Mouse (Mus musculus) inflammation-experienced regulatory T-cells, adult 6 months (primary cell): ENCODE results near the gene Plcl2. TPM values are rescaled to one million over a fixed set of nuclear protein-coding genes. Genes with fewer than 3 reads are reported as not detected.
"Not testable (repeated sequence)": the region's sequence is repeated elsewhere in the genome, so short reads cannot be mapped to it uniquely, and the experiment has no call there.

Source experiments
- ATAC-seq: one replicate; pipeline ENCODE4 v1.8.0; 2017
- polyA plus RNA-seq, 3 experiments: library from polyadenylated mRNA; unstranded; fragments of 100-300 nt; shearing (Covaris generic); gene quantifications; one replicate each; pipeline ENCODE4 v1.2.1; 2017

The Plcl2 gene
- polyA plus RNA-seq, 3 experiments from 2014 or later, result 8.8 to 11.9 (median 9.4) TPM

DNA sequence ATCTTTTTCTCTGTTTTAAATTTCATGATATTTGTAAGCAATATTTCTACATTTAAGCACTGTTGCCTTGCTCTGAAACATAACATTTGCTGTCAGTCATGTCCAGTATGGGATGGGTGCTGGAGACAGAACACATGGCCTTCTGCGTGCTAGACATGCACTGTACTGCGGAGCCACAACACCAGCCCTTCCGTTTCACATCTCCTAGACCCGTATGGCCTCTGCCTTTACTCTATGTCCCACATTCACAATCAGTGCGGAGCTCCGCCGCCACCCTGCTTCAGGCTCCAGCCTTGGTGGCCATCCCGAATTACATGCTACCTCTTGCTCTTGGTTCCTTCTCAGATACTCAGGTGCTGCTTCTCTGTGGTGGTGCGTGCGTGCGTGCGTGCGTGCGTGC is 168.1 kb downstream of the Plcl2 start:
- ATAC-seq, result no peak

GRCm38 (mm10) chr17:50677978-50678712 is 168.9 kb downstream of the Plcl2 start:
- peak; percentile 81 for ATAC-seq

DNA sequence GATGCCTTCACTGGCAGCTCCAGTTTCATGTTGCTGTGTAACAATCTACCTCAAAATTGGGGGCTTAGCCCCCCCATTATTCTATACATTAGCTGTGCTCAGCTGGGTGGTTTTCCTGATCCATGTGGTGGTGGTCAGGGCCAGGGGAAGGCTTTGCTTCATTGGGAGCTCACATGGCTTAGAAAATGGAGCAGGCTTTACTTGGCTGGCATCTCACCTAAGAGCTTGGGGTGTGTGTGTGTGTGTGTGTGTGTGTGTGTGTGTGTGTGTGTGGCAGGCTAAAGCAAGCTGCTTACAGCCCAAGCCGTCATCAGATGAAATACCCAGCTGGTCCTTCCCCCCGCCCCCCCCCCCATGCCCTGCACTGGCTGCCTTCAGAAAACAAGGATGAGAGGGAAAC is 169.5 kb downstream of the Plcl2 start:
- no peak for ATAC-seq

- no peak for ATAC-seq
Observed at GRCm38 (mm10) chr17:50679613-50680534, 170.7 kb downstream of the Plcl2 start.

DNA sequence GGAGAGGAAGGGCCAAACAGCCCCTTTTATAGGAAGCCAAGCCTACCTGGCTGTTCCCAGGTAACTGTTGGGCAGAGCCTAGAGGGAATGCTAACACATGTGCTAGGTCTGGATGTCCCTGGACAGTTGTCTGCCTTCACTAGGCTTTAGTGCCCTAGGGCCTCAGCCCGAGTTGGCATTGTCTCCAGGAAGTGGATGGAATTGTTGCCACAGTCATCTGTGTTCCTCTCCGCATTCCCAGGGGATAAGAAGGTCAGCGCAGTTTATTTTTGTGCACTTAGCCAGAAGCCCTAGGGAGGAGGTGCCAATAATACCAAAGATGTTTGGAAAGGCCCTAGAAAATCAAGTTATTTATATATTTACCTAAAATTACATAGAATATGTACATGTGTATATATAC is 173.5 kb downstream of the Plcl2 start:
- ATAC-seq, result no peak

DNA sequence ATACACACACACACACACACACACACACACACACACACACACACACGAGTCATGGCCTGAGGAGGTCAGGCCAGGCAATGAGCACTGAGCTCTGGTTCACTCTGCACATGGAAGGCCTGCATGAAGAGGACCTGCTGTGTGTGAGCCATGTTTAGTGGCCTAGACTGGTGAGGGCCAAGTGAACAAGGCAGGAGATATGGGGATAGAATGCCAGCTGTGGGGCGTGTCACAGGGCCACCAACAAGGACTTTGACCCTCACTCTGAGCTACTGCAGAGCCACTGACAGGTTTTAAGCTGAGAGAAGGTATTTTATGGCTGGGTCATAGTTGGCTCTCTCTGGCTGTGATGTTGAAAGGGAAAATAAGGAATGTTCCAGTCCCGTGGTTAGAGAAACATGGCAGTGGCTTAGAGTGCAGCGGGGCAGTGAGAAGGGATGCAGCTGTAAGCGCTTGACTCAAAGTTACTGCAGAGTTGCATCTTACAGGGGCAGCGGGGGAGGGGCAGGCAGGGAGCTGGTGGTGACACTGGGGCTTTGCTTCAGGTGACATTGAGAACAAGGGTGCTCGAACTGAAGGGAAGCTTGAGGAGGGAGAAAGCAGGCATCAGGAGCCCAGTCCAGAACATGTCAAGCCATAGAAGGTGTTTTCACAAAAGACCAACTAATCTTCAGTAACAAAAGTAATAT is 175.9 kb downstream of the Plcl2 start:
- ATAC-seq, result no peak

GRCm38 (mm10) chr17:50687670-50688069 is 178.5 kb downstream of the Plcl2 start:
- ATAC-seq, result no peak

DNA sequence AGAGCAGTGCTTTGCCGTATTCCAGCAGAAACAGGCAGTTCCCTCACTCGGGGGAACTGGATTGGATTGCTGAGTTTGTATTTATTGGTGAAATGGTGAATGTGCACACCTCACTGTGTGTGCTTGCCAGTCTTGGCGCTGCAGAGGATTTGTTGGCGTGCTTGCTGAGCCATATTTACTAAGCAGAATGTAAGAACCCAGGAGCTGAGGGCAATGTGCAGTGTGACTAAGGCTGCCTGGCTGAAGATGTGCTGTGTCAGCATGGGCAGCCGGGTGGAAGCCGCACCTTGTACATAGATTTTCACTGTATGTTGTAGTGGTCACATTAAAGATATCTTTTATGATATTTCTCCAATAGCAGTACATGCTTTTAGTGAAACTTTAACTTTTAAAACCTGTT is 178.9 kb downstream of the Plcl2 start:
- no peak for ATAC-seq

- not testable (repeated sequence) for ATAC-seq
Observed at GRCm38 (mm10) chr17:50698410-50698809, 189.2 kb downstream of the Plcl2 start.

DNA sequence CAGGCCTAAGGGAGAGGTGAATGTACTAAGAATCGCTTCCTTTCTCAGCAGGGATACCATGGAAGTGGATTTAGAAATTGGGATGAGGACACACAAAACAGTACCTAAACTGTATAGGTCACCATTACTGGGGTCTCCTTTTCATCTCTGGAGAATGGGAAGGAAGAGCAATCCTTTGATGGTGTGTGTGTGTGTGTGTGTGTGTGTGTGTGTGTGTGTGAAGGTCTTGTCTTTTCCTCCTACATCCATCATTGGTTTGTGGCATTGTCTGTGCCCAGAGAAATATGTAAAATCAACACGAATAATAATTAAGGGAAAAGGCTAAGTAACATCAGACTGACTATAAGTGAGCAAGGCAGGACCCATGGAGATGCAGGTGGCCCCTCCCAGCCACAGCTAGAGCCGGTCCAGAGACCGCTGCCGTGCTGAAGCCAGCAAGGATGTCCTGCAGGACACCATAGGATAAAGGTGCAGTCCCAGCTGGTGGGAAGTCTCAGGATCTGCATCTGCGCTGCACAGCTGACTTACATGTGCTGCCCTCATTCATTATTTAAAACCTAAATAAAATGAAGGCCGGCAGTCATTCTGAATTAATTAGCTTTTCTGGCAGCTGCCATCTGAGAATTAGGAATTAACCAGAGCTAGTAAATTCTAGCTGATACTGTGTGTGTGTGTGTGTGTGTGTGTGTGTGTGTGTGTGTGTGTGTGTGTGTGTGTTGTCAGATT is 201.5 kb downstream of the Plcl2 start:
- ATAC-seq, result no peak

DNA sequence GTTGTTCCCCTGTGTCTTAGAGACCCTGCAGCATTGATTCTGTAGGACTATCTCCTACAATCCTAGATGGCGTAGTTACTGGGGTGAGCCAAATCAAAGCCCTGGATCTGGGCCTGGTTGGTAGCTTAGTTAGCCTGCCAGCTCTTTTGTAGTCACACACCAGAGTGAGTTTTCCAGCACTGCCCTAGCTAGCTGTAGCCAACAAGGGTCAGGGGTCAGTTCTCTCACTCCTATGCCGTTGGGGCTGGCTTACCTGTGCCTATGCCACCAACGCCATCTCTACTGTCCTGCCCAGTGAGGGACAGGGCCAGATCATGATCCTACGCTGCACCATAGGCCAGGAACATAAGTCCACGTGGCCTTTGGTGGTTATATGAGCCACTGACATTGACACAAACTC is 208.4 kb downstream of the Plcl2 start:
- ATAC-seq, result no peak

DNA sequence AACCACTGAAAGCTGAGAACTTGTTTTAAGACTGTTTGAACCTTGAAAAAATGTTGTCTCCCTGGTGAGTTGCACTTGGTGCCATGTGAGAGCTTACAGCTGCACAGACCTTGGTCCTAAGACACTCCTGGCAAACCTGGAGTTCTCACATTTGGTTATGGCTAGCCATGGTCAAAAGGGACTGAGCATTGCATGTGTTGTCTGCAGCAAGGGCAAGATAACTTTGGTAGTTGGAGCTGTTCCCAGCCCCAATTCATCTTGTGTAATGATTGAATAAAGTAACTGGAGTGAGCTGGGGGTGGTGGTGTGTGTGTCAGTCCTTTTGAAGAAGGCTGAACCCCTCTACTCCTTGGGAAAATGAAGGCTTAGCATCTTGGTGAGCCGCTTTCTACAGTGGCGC is 215.2 kb downstream of the Plcl2 start:
- ATAC-seq, result no peak

DNA sequence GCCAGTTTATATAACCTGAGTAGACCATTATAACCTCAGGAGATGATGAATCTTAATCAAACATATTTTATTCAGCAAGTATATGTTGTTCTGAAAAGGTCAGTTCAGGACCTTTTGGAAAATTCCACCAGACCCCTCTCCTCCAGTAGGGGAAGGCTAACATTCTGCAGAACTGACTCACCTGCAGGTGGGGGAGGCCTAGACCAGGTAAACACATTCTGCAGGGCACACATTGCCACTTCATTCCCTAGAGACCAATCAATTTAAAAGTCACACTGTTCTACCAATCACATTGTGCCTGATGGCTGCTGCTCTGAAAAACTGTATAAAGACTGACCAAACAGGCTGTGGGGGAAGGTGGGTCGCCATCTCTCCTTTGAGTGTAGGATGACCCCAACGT is 217.1 kb downstream of the Plcl2 start:
- ATAC-seq, result no peak

DNA sequence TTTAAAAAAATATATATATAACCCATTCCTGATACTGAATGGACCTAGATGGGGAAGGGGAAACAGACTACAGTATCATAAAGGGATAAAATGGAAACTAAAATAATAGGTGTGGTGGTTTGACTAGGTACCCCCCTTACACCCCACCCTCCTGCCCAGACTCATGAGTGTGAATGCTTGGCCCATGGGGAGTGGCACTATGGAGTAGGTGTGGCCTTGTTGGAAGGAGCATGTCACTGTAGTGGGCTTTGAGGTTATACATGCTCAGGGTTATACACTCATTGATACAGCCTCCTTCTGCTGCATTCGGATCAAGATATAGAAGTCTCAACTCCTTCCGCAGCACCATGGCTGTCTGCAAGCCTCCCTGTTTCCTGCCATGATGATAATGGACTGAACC is 219.8 kb downstream of the Plcl2 start:
- ATAC-seq, result peak; percentile 1

DNA sequence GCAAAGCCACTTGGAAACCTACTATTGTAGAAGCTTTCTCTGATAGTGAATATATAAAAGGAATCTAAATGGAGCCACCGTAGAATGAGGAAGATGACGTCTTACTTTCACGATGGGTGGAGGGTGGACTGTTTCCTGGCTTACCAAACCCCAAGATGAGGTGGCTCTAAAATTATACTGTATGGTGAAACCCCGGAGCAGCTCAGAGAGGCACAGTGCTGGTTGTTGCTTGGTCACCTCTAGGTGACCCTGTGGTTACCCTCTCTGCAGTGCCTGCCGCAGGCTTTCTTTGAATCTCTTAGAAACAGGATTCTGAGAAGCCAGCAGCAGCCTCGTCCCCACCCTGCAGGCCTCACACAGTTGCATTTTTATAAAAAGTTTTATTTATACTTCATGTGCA is 220.4 kb downstream of the Plcl2 start:
- peak; percentile 83 for ATAC-seq

- peak; percentile 29 for ATAC-seq
Observed at GRCm38 (mm10) chr17:50730896-50731295, 221.7 kb downstream of the Plcl2 start.

- peak; percentile 61 for ATAC-seq
Observed at GRCm38 (mm10) chr17:50731876-50732275, 222.7 kb downstream of the Plcl2 start.

GRCm38 (mm10) chr17:50733390-50733789 is 224.2 kb downstream of the Plcl2 start:
- no peak for ATAC-seq

DNA sequence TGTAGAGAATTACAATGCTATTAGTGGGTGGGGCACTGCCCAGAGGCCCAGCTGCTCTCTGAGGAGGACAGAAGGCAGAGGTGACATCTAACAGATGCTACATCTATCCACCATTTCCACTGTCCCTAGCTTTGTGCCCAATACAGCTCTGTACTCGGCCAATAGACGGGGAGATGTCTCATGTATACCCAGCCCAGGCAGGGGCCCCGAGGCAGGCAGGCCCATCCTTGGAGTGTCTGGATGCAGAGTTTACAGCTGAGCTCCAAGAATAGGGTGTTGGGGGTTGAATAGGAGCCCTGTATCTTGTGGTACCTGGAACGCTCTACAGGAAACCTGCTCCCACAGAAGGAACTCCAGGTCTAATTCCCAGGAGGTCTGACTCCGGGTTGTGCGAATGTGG is 225.6 kb downstream of the Plcl2 start:
- no peak for ATAC-seq

DNA sequence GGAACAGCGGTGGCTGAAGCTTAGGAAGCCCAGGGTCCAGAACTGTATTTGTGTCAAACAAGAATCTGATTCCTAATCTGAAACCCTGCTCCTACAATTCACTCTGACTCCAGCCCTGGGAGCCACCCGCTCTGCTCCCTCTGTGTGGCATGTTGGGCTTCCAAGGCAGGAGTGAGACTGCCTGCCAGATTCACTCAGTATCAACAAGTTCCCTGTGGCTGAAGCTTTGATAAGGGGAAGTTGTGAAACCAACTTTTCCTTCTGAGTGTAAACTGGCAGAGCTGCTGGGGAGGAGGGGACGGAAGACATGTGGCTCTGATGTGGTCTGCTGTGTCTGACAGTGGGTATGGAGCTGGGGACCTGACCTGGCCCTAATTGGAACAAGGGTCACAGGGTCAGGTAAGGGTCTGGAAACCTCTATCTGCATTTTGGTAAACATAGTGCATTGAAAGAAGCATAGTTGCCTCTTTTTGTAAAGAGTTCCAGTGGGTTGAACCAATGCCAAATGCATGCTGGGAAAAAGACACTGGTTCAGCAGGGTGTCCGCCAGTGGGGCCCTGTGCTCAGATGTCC is 226.3 kb downstream of the Plcl2 start:
- no peak for ATAC-seq

DNA sequence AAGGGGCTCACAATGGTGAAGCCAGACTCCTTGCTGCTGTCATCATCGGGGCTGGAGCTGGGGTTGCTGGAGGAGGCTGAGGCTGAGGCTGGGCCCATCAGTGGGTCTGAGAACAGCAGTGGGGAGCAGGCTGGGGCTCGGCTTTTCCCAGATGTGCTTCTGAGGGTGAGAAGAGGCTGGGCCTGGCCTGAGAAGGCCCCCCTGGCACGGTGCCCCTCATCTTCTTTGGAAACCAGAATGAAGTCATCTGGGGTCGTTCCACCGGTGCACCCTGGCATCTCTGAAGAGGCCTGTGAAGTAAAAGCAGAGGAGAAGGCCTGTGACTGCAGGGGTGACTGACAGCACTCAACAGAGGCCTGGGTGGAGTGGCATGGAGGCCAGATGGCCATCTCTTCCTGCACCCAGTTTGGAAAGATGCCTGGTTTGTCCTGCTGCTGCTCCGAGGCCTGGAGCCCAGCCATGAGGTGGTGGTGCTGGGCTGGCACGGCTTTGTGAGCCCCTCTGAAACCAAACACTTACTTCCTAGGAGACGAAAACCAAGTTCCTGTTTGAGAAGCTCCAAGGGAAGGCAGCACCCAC is 226.8 kb downstream of the Plcl2 start:
- ATAC-seq, result no peak

GRCm38 (mm10) chr17:50737068-50737467 is 227.9 kb downstream of the Plcl2 start:
- no peak for ATAC-seq
